Mouse (Mus musculus): ENCODE data around the gene Gimap9.

DNA sequence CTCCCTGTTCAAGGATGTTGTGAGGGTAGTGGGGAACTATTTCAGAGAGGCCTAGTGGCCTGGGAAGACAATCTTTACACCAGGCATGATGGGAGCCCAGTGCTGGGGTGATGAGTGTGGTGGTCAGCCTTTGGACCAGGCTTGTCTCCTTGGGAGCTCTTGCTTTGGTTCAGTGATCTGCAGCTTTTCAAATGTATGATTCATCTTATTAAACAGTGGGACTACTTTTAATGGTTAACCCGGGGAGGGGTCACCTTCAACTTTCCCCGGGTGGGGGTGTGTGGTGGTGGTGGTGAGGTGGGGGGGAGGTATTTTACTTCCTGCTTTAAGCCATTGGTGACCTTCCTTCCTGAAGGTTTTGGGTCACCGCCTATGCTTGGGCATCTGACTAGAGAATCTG, 47.6 kb upstream of the Gimap9 start:
- TF ChIP-seq CTCF (IDR thresholded peaks at IDR 0.05; ENCODE audit: borderline replicate concordance, control insufficient read depth, extremely low read depth, insufficient read depth, low read length, poor library complexity) (no peak), POLR2A (IDR thresholded peaks at IDR 0.05; ENCODE audit: control insufficient read depth, extremely low read depth, insufficient read depth, low read length, poor library complexity) (no peak)

Measured in thymus, adult 2 months (tissue).